Mouse (Mus musculus): ENCODE measurements around the gene Arhgef9.

Arhgef9 gene

GRCm38 (mm10) chrX:95196104-95196919 is at the start of gene Arhgef9:
Gene Arhgef9 (minus strand): TSS chrX:95196856.
- DNase-seq: peak; percentile 36 to 52

- no peak for DNase-seq
Observed at GRCm38 (mm10) chrX:95238896-95239295, 42.2 kb upstream of the Arhgef9 start.

- peak; percentile 34 to 36 for DNase-seq
Observed at GRCm38 (mm10) chrX:95195363-95196103, 1.1 kb downstream of the Arhgef9 start.

DNA sequence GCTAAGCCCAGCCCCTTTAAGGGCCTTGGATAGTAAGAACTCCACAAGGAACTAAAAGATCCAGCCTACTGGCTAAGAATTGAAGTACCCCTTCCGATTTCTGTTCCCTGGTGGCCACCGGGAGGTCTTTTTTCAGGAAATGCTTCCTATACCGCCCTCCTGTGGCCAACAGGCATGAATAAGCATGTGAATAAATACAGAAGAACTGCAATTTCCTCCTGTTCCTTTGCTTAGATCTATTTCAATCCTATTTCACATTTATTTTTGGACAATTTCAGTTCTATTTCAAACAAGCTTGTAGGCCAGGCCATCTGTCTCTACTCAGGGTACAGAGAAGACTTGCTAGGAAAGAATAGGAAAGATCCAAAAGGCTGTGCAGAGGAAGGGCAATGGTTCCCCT is 20.7 kb downstream of the Arhgef9 start:
- peak; percentile 70 to 74 for DNase-seq

- peak; percentile 80 to 90 for DNase-seq
Observed at GRCm38 (mm10) chrX:95166317-95166716, 30.3 kb downstream of the Arhgef9 start.

GRCm38 (mm10) chrX:95165671-95166127 is 31.0 kb downstream of the Arhgef9 start:
- DNase-seq: peak; percentile 21 to 35

DNA sequence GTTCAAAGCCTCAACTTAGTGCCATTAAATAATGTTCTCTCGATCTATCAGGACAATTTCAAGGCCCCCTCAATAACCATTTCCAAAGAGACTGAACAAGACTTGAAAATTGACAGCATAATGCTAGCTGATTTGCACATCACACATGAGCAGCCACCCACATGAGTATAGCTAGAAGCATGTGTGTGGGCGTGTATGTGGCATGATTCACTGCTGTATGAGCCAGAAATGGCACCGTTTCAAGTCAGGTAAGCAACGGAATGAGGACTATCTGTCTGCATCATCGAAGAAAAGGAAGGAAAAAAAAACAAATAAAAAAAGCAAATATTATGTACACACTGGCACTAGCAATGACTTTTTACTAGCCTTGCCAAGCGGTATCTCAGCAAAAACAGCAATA is 32.5 kb downstream of the Arhgef9 start:
- DNase-seq: peak; percentile 53 to 58

GRCm38 (mm10) chrX:95163452-95163851 is 33.2 kb downstream of the Arhgef9 start:
- no peak for DNase-seq

DNA sequence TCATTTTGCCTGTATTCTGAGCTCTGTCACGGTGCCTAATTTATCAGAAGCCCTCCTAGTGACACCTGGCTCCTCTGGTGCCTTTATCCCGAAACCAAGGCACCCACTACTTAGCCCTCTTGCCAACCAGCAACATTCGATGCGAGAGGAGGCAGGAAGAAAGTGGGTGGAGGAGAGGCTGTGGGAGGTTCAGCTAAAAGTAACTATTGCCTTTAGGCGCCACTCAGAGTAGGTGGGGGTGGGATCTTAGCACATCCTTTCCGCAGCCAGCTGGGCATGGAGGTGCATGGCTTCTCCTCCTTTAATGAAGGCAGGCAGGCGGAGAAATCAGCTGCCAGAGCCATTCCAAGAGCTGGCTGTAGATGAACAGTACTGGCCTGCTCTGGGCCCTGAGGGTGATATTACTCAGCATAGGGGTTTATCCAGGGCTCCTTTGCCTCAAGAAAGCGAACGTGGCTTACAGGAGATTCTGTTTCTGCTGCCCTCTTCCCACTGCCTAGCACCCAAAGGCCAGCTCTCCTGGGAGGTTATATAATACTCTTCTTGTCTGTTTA is 39.7 kb downstream of the Arhgef9 start:
- peak; percentile 20 to 29 for DNase-seq

- no peak for DNase-seq
Observed at GRCm38 (mm10) chrX:95138636-95139035, 58.0 kb downstream of the Arhgef9 start.

DNA sequence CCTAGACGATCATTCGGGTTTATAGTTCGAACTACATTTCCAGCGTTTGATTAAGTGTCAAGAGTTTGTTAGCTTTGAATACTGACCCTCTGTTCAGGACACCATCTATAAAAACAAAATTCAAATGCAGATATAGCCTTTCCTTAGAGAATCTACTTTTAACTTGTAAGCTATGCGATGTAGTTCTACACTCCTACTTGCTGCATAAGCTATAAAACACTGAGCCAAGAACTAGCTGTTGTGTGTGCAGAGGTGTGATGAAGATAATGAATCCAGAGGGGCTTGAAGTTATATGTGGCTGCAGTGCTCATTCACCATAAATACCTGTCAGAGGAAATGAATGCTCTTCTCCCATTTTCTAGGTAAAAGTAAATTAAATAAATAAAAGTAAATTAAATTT is 63.2 kb downstream of the Arhgef9 start:
- DNase-seq: no peak

- DNase-seq: no peak
Observed at GRCm38 (mm10) chrX:95132996-95133395, 63.7 kb downstream of the Arhgef9 start.

GRCm38 (mm10) chrX:95131783-95132182 is 64.9 kb downstream of the Arhgef9 start:
- DNase-seq: peak; percentile 18 to 20

DNA sequence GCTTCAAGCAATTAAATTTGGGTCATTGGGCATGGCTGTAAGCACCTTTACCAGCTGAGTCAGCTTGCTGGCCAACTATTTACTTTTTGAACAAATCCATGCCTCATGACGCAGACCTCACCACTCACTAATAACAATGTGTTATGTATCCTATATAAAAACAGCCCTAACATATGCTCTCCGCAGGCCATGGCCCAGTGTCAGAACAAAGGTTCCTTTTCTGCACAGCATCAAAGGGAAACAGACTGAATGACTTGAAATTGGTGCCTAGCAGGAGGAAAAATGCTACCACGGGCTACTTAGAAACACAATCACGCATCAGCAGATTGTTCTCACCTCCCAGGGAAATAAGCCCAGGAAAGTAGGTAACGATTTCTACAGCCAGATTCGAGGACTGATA is 73.2 kb downstream of the Arhgef9 start:
- DNase-seq: peak; percentile 39 to 41

DNA sequence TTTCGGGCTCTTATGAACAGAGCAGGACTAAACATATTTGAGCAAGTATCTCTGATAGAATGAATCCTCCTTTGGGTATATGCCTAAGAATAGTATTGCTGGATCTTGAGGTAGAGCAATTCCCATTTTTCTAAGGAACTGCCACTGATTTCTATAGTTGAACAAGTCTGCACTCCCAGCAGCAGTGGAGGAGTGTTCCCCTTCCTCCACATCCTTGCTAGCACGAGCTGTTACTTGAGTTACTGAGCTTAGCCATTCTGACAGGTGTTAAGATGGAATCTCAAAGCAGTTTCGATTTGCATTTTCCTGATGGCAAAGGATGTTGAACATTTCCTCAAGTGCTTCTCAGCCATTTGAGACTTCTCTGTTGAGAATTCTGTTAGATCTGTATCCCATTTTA is 92.3 kb downstream of the Arhgef9 start:
- no peak for DNase-seq

DNA sequence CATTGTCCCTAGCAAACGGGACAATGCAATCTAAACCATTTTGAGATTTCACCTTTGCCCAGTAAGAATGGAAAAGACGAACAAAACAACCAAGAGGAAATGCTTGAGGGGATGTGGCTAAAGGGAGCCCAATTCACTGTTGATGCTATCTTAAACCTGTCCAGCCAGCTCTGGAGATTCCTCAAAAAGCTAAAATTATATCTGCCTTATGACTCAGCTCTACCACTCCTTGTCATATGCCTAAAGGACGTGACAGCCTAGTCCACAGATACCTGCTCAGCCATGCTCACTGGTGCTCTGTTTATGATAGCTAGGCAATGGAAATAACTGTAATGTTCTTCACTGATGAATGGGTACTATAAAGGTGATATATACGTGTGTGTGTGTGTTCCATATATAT is 109.0 kb downstream of the Arhgef9 start:
- DNase-seq: no peak

DNA sequence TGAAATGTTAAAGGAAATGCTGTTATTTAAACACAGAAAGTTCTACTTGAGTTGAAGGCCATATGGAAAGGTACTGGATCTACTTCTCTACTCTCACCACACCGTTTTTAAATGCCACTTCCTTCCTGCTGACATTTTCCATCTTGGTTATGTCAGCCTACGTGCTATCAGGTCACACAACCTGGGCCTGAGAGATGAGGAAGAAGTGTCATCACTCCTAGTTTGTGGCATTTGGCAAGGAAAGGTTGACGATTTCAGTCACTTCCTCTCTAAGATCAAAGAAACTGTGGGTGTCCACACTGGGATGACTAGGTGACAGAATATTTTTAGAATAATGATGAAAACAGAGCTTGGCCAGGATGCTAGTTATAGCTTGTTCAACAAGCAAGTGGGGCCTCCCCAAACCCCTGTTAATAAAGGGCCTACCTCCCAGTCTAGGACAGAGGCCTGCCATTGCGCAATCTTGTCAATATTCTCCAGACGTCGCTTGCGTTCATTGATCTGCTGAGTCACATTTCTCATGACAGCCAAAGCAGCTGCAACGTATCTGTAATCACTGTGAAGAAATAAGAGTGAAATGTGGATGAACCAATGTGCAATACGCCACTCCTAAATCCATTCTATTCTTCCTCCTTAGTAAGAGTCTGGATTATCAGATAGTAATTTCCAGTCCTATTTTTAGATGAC is 119.5 kb downstream of the Arhgef9 start:
- no peak for DNase-seq

DNA sequence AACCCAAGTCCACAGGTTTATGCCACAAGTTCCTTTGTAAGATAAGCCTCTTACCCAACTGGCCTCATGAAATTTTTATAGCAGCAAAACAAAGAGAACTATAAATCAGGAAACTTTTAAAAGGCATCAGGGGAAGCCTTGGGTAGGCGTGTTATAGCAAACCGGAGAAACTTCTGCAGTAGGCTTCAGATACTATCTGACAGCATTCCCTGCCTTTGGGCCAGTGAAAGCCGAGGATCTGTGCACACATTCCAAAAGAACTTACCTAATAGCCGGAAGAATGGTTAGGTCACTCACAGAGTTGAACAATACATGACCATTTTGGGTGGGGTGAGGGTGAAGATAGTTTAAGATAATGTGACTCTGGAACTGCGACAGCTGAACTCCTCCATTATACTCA is 168.7 kb downstream of the Arhgef9 start:
- no peak for DNase-seq

DNA sequence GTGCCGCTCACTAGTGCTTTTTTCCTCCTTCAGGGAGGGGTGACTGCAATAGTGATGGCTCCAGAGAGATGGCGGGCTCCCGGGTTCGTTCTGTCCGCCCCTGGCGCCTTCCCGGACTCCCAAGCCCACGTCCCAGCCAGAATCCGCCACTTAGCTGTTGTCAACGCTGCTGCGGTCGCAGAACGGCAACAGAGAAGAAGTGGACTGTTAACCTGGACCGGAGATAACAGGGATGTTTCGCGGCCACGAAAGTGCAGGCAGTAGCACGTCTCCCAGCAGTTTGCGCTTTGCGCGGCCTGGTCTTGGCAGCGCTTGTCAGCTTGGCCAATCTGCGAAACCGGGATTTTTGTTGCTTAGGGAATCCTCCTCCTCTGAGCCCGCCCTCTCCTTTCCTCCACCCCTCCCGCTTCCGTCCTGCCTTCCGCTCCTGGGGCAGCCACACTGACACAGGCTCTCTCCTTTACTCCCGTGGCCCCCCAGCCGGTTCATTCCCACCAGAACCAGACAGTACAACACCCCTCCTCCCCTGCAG is 170.2 kb downstream of the Arhgef9 start, which contains the start of gene Spin4:
Spin4 (minus strand) TSS at position 322 of the 532 bp plus-strand sequence.
- DNase-seq: peak; percentile 73 to 81

DNA sequence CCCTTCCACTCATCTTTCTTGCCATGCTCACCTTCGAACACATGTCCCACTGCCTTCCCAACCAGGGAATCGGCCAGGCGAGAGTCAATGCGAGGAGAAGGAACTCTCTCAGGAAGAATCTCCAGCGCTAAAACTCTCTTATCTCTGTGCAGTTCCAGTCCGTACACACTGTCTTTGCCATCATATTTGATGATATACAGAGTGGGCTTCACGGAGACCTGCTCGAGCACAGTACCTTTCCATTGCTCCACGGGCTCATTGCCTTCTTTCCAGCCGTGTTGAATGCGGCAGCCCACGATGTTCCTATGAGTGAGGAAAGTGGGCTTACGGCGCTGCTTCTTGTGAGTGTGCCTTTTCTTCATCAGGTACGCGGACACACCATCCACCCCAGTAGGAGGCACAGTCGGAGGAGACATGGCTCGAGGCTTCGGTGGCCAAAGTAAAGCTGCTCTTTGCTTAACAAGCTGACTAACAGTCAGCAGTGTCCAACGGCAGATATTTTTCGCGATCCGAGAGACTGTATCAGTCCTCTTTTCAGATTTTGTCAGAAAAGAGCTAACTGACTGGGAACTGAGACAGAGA is 170.8 kb downstream of the Arhgef9 start:
- DNase-seq: no peak

GRCm38 (mm10) chrX:95012033-95012432 is 184.6 kb downstream of the Arhgef9 start:
- peak in 1 of 2 experiments; percentile 6 for DNase-seq

Measured in cerebellum, adult 18-20 months (tissue).